Mouse (Mus musculus) c-Kit-positive CD71-positive TER-119-positive erythroid progenitor cells, embryonic 14.5 days (primary cell): Measurements from ENCODE around the gene Vmn1r117.
"Not testable (repeated sequence)": the region's sequence is repeated elsewhere in the genome, so short reads cannot be mapped to it uniquely, and the experiment has no call there.

ENCODE experiments used
- DNase-seq: peaks from one replicate; pipeline ENCODE4 v3.0.0-alpha.2; 2013; ENCODE audit warnings: low spot score

Gene Vmn1r117

DNA sequence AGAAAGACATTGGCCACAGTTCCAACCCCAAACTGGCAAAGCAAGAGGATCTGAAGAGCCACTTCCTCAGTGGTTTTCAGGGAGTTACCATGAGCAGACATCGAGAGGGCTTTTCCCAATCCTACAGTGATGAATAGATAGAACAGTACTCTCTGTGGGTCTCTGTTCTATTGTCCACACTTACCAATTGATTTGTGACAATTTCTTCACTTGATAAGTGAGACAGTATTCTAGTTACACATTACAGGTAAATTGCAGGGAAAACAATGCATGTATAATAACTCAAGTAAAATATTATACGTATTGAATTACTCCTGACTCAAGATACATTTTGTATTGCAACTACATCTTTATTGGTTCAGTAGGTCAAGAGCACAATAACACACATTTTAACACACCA lies at the start of gene Vmn1r117:
TSS of gene Vmn1r117 (minus strand) at position 101 of the 400 bp plus-strand sequence.
- DNase-seq: not testable (repeated sequence)

DNA sequence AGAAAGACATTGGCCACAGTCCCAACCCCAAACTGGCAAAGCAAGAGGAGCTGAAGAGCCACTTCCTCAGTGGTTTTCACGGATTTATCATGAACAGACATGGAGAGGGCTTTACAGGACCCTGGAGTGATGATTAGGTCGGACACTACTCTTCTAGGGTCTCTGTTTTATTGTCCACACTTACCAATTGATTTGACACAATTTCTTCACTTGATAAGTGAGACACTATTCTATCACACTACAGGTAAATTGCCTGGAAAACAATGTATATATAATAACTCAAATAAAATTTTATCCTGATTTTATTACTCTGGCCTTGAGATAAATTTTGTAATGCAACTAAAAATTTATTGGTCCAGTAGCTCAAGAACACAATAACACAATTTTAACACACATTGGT lies 28.3 kb upstream of the Vmn1r117 start, which contains the start of gene Vmn1r118:
TSS of gene Vmn1r118 (minus strand) at position 101 of the 400 bp plus-strand sequence.
- not testable (repeated sequence) for DNase-seq

DNA sequence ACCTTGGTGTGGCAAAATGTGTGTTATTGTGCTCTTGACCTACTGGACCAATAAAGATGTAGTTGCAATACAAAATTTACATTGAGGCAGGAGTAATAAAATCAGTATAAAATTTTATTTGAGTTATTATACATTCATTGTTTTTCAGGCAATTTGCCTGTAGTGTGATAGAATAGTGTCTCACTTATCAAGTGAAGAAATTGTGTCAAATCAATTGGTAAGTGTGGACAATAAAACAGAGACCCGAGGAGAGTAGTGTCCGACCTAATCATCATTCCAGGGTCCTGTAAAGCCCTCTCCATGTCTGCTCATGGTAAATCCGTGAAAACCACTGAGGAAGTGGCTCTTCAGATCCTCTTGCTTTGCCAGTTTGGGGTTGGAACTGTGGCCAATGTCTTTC lies 12.0 kb downstream of the Vmn1r117 start, which contains the start of gene Vmn1r116:
TSS of gene Vmn1r116 (plus strand) at position 301 of the 400 bp plus-strand sequence.
- DNase-seq: not testable (repeated sequence)

GRCm38 (mm10) chr7:20844885-20845284 lies 39.0 kb downstream of the Vmn1r117 start, which contains the start of gene Vmn1r115:
Vmn1r115 (minus strand) TSS chr7:20844985.
- DNase-seq: not testable (repeated sequence)
